Mouse (Mus musculus) kidney, adult 9 months (tissue): ENCODE measurements around the gene Tbc1d9.
A peak's percentile ranks its signal among the peaks of the same experiment; 100 is the strongest.

ENCODE experiments used
- DNase-seq: peaks from one replicate; pipeline ENCODE4 v3.0.0; 2022

Gene Tbc1d9

DNA sequence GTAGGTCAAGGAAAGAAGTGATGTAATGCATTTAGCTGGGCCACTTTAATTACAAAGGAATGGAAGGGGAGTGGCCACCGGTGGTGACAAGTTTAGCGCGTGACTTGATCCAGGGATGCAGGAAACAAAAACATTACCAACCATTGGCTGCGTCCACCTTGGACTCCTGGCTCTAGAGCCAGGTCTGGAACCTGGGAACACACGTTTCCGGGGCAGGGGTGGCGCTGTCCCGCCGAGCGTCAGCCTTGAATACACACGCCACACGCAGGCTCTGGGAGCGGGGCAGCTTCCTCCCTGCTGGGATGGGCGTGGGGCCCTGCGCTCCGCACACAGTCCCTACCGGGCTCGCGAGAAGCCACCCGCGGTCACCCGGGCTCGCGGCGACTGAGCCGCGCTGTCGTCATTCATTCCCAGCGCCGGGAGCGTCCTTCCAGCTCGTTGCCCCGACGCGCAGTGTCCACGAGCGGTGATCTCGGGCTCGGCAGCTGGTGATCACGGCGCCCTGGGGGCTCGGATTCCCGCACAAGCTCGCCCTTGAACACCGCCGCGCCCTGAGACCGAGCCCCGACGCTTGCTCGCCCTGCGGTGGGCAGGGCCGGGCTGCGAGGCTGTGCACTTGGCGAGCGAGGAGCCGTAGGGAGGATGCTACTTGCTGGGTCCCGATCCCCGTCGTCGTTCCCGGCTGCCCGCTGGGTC, at the start of gene Tbc1d9:
Gene Tbc1d9, plus strand, starts transcription at position 118 of the 696 bp plus-strand sequence.
- DNase-seq = peak; percentile 55

DNA sequence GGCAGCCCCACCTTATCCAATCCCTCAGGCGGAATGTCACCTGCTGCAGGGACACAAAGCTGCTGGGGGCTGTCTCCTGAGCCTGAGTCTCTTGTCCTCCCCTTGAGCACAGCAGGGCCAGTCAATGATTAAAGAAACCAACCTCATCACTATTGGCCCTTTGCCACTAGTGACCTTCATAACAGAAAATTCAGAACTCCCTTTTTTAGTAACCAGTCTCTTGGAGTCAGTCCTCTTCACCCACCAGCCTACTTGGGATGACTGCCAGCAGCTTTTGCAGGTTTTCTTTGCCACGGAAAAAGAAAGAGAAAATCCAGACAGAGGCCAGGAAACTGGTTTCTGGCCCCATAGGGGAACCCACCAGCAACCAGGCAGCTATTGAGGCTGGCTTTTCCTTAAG, 30.1 kb upstream of the Tbc1d9 start:
- DNase-seq = peak; percentile 62

DNA sequence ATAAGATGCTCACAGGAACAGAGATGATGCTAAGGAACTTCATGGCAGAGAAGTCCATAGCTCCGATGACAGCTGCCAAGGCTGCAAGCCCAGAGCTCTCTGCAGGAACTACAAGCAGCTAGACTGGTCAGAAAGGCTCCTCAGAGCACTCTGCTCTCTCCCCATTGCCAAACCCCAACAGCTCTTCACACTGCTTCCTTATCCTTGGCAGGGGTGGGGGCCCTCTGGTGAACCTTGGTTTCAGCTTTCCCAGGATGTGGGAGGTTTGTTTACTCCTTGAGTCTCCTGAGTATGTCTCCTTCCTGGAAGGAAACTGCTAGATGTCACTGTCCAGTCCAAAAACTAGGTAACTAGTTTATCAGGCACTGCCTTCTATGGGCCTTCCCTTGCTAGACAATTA, 25.1 kb upstream of the Tbc1d9 start:
- DNase-seq = peak; percentile 4

DNA sequence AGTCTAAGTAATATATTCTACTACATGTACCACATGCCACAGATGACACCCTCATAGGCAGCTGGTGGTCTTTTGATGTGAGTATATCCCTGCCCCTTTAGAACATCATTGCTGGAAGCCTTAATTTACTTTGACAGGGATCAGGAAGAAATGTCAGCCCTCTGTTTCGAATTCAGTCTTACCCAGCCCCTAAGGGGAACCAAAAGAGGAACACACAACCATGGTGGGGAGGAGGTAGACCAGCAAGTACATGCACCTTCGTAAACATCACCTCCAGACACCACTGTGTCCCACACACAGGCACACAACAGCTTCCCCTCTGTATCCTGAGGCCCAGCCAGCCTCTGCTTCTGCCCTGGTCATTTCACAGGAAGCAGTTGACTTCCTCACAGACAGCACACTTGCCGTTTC, 24.4 kb upstream of the Tbc1d9 start:
- peak; percentile 5 for DNase-seq

DNA sequence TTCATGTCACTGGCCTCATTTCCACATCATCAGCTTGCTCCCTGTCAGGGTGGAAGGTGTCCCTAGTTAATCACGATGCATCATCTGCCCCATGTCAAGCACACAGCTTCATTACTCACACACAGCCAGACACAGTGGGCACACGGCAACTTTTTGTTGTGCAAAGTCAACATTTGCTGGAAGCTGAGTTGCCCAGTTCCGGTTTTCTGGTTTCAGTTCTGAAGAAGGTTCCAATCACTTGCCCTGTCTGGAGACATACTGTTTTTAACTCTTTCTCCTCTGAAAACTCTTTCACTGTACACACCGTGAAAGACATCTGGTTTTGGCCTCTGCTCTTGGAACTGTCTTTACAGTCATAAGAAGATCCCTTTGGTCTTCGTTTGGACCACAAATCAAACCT, 23.8 kb upstream of the Tbc1d9 start:
- DNase-seq = no peak

DNA sequence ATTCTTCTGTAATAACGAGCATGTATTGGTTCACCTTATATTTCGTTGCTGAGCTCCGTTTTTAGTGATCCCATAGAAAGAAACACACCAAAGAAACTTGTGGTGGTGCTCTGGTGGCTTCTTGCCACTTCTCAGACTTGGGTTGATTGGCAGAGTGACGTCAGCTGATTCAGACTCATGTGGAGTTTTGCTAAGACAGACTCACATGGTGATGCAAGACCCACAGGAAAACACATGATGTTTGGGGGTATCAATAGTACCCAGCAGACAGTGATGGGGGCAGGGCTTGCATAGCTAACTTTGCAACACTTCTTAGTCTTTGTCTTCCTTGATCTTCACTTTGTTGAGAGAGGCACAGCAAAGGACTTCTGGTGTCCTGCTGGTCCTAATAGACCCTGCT, 20.6 kb upstream of the Tbc1d9 start:
- no peak for DNase-seq

DNA sequence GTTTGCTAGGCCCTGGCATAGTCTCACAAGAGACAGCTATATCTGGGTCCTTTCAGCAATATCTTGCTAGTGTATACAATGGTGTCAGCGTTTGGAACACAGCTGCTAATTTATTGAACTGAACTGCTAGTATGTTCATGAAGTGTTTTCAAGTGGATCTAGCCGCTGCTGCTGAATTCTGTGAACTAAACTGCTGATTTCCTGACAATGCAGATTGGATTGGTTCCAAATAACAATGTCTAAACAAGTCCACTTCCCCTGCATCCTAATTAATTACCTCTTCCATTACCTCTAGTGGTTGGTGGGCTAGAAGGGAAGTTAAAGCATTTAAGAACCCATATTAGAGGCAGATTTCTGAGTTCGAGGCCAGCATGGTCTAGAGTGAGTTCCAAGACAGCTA, 19.7 kb upstream of the Tbc1d9 start:
- DNase-seq = no peak

DNA sequence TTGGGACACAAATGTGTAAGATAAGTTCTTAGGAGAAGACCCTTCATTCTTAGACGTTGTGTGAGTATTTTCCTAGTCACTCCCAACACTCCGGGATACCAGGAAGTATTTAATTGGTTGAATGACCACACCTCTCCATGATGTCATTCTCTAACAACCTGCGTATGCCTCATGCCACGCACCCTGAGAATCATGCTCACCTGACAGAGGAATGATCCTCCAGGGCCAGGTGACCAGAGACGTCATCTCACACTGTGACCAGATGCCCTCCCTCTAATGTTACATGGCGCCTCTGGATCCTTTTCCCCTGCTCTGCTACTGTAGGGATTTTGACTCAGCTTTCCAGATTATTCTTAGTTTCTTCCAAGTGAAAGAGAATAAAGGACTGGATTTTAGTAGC, 16.0 kb upstream of the Tbc1d9 start:
- no peak for DNase-seq

DNA sequence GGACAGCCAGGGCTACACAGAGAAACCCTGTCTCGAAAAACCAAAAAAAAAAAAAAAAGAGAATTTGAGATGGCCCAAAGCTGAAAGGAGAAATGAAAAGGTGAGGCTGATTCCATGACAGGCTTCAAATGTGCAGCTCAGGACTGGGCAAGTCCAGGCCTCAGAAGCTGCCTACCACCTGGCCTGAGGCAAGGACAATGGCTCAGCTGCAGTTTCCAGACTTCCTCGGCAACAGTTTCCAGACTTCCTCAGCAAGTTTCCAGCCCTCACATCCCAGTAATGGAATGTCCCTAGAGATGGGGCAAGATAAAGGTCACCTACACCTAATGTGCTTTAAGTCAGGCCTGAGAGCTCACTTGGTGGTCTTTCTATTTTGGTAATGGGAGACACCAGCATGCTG, 13.1 kb upstream of the Tbc1d9 start:
- no peak for DNase-seq

DNA sequence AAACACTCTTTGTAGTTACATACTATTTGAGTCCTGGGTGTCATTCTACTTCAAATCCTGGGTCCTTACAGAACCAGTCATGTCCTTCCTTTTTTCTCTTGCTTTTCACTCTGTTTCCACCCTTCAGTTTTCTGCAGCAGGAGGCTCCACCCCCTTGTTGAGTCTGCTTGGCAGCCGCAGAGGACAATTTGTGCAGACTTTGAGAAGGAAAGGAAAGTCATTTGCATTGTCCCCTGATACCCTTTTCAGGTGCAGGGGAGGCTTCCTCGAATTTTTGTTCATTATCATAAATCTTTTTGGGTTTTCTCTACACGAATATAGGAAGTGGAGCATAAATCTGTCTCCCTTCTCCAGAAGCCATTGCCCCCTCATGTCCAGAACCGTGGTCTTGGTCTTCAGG, 12.7 kb upstream of the Tbc1d9 start:
- no peak for DNase-seq

DNA sequence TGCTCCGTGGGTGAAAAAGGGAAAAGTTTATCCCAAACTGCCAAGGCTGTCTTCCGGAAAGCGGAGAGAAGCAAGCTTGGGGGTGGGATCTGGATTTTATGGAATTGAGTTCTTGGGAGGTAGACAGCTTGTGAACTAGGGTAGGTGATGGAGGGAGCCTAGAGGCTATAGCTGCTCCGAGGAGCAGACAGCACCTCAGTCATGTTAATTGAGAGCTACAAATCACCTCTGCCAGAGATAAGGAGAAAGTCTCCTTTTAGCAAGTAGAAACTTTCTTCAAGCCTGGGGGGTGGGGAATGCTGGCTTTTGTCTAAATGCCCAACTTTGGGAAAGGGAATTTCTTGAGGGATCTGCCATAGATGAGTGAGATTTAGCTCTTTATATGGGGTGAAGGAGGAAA, 10.0 kb upstream of the Tbc1d9 start:
- DNase-seq = no peak

DNA sequence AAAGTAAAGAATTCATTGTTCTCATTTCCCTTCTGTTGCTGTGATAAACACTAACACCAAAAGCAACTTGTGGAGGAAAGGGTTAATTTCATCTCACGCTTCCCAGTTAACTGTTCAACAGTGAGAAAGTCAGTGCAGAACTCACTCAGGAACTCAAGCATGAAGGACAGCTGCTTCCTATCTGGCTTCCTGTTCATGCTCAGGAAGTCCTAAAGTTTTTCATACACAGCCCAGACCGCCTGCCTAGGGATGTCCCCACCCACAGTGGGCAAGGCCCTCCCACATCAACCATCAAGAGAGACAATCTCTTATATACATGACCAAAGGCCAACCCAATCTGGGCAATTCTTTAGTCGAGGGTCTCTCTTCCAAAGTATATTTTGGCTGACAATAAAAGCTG, 6.2 kb upstream of the Tbc1d9 start:
- no peak for DNase-seq

DNA sequence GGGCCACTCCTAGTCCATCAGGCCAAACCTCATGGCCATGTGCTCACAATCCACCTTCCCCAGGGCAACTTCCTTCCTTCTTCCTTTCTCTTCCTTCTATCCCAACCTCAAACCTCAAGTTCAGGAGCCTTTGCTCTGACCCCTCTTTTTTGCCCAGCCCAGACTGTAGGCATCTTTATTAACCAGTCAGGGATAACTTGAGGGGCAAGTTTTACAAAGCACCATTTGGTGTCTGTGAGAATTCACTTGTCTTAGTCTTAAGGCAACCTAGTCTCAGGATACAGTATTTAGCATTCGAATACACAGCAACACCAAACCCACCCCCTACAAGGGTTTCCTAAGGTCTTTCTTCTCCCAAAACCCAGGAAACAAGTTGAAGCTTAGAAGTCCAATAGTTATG, 5.5 kb upstream of the Tbc1d9 start:
- no peak for DNase-seq

DNA sequence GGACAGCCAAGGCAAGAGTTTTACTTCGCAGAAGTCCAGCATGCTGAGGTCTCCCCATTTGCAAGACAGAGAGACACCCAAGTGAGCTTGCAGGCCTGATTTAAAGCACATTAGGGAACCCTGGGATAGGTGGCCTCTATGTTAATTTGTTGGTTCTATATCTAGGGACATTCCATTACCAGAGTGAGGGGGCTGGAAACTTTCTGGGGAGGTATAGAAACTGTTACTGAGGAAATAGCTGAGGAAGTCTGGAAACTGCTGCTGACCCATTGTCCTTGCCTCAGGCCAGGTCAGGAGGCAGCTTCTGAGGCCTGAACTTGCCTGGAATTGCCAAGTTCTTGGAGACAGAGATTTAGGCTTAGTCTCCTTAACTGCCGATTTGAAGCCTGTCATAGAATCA, 4.5 kb upstream of the Tbc1d9 start:
- DNase-seq = no peak

DNA sequence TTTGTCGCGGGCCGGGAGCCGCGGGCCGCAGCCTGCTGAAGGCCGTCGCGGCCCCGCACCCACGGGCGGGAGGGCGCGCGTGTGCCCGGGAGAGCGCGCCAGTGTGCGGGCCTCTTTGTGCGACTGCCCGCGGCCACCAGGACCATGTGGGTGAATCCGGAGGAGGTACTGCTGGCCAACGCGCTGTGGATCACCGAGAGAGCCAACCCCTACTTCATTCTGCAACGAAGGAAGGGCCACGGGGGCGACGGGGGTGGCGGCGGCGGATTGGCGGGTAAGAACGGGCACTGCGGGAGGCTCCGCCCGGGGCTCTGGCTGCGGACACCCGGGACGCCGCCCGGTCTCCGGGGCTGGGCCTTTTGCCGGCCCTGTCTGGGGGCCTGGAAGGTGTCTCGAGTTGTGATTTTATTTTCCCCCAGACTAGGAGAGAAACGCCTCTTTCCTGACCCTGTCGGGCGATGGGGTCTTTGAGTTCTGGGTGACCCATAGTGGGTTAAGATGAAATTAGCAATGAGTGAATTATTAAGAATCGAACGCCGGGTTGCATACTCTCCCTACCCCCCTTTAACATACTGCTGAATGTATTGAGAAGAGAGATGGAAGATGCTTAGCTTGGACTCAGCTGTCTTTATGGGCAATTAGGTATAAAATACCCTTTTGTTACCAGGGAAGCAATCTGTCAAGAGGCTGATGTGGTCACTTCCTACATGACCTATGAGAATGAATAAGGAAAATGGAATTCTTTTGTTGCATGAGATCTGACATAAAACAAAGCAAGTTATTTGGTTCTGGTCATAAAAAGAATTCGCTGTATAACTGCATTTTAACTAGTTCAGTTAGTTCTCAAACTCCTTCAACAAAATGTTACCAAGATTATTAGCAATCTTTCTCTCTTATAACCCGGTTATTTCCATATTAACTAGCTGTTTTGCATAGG, 1.0 kb downstream of the Tbc1d9 start, which contains the start of gene Gm10645:
Gene Gm10645, minus strand, starts transcription at position 240 of the 937 bp plus-strand sequence.
- peak; percentile 13 for DNase-seq

DNA sequence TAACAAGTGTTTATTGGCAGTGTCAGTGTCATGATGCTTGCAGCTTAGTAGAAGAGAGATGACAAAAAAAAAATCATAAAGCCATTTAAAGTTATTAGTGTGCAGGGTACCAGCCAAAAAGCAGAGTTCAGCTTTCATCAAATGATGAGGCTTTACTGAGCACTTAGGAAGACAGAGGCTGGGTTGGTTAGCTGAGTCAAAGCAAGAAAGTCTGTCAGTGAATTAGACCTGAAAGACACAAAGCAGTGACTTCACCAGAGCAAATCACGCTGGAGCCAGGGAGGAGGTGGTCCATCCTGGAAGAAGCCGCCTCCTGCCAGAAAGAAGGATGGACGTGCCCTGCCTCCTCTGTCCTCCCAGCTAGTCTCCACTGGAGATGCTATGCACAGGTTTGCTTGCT, 2.8 kb downstream of the Tbc1d9 start:
- DNase-seq = no peak

DNA sequence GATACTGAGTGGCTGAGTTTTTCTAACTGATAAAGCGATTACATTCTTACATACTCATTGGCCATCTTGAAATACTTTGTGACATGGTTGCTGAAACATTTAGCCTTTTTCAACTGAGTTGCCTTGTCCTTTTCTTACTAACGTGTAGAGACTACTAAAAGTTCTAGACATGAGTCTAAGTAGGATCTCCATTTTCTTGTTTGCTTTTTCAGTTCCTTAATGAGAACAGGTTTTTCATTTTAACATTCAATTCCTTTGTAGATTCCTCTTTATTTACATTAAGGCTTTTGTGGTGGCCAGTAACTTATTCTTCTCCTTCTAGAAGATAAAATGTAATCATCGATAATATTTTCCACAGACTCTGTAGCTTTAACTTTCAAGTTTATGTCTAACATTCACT, 4.0 kb downstream of the Tbc1d9 start:
- no peak for DNase-seq

DNA sequence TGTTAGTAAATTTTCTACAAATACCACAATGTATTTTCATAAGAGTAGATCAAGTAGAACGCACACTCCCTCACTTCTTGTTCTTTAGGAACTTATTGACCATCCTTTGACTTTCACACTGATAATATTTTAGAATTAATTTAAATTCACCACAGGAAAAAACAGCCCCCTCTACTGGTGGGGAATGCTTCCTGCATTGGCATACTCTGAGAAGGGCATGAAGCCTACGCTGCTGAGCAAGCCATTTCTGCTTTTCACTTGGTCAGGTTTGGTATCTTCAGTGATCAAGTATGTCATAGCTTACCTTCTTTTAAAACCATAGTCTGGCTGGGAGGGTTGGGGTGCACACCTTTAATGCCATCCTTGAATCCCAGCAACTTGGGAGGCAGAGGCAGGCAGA, 4.6 kb downstream of the Tbc1d9 start:
- DNase-seq = peak; percentile 12

DNA sequence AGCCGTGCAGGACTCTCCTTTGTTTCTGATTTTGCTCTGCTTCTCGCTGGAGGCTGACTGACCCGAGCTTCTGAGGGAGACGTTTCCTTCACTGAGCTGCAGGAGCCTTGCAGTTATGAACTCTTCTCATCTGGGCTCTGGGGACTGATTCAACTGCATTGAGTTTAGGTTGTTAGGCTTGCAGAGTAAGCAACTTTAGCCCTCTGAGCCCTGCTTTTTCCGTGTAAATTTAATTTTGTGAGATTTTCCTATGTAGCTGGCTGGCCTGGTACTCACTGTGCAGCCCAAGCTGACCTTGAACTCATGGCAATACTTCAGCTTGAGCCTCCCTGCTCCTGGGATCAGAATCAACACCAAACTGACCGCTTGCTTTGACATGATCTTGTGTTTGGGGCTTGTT, 5.7 kb downstream of the Tbc1d9 start:
- DNase-seq = no peak

DNA sequence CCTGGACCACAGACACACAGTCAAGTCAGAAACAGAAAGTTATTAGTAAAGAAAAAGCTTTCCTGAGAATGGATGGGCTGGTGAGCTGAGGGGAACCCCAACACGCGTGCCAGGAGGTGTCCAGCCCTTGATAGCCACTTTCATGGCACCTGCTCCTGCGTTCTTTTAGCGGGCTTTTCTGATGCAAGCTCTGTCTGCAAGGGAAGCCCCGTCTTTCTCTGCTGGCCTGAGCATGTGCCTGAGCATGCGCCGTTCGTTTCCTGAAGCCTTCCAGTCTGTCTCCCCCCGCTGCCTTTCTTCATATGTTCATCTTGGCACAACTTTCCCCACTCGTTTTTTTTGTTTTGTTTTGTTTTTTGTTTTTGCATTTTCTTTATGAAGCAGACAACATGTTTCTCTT, 10.5 kb downstream of the Tbc1d9 start:
- DNase-seq = no peak

DNA sequence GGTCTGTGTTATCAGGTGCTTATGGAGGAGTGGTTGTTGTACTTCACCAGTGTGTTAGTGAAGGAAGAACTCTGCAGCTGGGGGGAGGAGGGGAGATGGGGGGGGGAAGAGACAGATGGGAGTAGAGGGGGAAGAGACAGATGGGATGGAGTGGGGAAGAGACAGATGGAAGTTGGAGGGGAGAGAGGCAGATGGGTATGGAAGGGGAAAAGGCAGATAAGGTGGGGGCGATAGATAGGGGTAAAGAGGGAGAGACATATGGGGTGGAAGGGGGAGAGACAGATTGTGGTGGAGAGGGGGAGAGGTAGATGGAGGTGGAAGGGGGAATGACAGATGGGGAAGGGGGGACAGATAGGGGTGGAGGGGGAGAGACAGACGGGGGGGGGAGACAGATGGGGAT, 11.6 kb downstream of the Tbc1d9 start:
- no peak for DNase-seq

DNA sequence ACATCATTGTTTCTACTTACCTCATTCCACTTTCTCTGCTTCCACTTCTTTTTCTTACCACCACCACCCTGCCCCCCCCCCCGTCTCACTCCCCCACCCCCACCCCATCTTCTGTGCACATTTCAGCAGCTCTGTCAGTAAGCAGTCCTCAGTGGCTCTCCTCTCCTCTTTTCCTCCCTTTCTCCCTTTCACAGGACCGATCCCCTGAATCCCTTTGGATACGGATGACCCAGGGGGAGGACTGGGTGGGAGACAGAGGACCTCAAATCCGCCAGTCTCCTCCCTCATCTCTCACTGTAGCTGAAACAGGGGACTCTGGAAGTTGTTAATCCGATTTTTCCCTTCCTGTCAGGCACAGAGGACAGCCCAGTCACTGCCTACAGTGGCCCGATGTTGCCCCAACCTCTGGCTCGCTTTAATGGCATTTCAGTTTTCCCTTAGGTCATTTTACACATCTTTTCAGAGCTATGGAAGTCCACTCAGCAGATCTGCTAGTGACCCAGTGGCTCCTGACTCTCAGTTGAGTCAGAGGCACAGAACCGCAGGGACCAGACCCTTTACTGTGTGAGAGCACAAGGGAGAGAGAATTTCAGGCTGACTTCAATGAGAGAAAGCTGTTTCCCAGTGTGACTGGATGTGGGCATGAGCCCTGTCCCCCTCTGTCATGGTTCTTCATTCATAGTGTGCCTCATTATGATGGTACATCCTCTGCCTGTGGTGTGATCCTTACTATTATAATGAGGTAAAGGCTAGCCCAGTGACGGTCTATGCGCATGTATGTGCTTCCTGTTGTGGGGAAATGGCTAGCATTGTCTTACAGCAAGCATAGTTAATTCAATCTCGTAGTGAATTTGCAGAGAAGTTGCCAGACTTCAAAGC, 12.4 kb downstream of the Tbc1d9 start:
- no peak for DNase-seq

DNA sequence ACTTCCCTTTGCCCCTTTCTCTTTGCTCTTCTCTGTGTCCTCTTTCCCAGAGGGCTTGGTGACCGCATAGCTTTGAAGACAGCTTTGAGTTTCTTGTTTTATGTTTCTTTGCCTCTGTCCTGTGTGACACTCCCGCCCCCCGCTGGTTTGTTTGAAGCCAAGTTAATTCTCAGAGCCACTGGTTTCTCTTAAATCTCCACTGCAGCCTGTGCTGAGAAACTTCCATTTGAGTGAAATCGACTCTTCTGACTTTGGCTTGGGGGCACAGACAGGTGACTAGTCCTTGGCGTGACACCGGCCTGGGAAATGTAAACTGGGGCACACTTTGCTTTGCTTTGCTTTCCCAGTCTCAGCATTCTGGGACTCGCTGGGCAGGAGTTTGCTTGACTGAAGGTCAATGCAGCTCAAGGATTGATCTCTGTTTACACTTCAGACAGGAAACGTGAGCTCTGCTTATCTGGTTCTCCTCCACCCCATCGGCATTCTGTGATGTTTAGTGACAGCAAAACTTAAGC, 13.1 kb downstream of the Tbc1d9 start:
- no peak for DNase-seq
